Comparison of ENCODE assay signal across 8 mouse cellular contexts in the genomic region with DNA sequence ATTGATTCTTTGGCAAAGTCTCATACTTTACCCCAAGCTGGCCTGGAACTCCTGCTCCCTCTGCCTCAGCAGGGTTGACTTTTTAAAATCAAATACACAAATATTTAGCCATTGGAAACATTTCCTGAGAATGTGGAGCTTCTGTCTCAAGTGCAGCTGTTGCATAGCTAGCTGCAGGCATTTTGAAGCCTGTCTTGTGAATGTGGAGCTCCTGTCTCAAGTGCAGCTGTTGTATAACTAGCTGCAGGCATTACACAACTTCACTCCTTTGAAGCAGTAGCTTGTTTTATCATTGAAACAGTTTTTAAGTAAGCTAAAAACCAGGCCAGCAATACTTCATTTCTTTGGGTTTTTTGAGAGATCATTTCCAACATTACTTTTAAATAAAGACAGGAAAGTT. TPM values are rescaled to one million over a fixed set of nuclear protein-coding genes. Genes with fewer than 3 reads are reported as not detected.
A peak's percentile ranks its signal among the peaks of the same experiment; 100 is the strongest.
DNase-seq lines count a peak whose midpoint lies in the region; ATAC-seq and TF ChIP-seq lines count a peak whose summit lies in the region.

No protein-coding gene starts in this region.

- no peaks in the 10 kb centered on the region for H3K27me3 ChIP-seq in heart, adult 2 months (ENCODE audit: control insufficient read depth, insufficient read depth, low read length)
- no peaks in the 10 kb centered on the region for H3K27me3 ChIP-seq in intestine, embryonic 16.5 days (replicated peaks; ENCODE audit: control insufficient read depth, insufficient read depth, low read length)
- no peaks in the 10 kb centered on the region for H3K27me3 ChIP-seq in lung, embryonic 16.5 days (ENCODE audit: control insufficient read depth, insufficient read depth, low read depth, low read length)

- peak; percentile 74 for TF ChIP-seq POLR2A in heart, adult 2 months (IDR thresholded peaks at IDR 0.05; ENCODE audit: insufficient read depth, low read depth, low read length)
- TF ChIP-seq POLR2A in cortical plate, adult 2 months (IDR thresholded peaks at IDR 0.05; ENCODE audit: extremely low read depth, insufficient read depth, low read length) = no peak

- intact Hi-C loops in heart, adult 2 months (cut with DNase I) = loop anchor here (2.0 to 10.0 kb wide), 3 partner anchors 85 to 353 kb away; partner anchors contain the start of genes BC035044 and Gabarapl1
- intact Hi-C loops in heart, postnatal 25 days (cut with DNase I) = loop anchor here (1.0 to 10.0 kb wide), 3 partner anchors 56 to 197 kb away; no protein-coding TSS in a partner anchor

- peak overlapping the region; percentile 84 for H3K4me3 ChIP-seq in heart, adult 2 months
- H3K4me3 ChIP-seq in cortical plate, adult 2 months (ENCODE audit: insufficient read depth, low read length) = peak overlapping the region; percentile 51
- peak overlapping the region; percentile 53 for H3K4me3 ChIP-seq in intestine, embryonic 16.5 days (ENCODE audit: low read length)
- H3K4me3 ChIP-seq in lung, embryonic 16.5 days (ENCODE audit: low read length) = peak overlapping the region; percentile 54

- H3K27ac ChIP-seq in heart, adult 2 months = peak overlapping the region; percentile 99
- H3K27ac ChIP-seq in cortical plate, adult 2 months (ENCODE audit: insufficient read depth, low read length) = peak overlapping the region; percentile 93; the same call in 1 of the 2 replicates
- H3K27ac ChIP-seq in intestine, embryonic 16.5 days (ENCODE audit: low read length) = peak overlapping the region; percentile 72
- peak overlapping the region; percentile 93 for H3K27ac ChIP-seq in lung, embryonic 16.5 days (ENCODE audit: low read length)

- DNase-seq in heart, adult 2 months = peak; percentile 43 to 44
- no peak for DNase-seq in heart, postnatal 25 days (ENCODE audit: low spot score)
- DNase-seq in thymus, postnatal 0 days (ENCODE audit: low spot score) = peak; percentile 70
- DNase-seq in adrenal gland, adult 2 months = no peak

- H3K9me3 ChIP-seq in intestine, embryonic 16.5 days (ENCODE audit: control insufficient read depth, low read length) = no peaks in the 10 kb centered on the region
- H3K9me3 ChIP-seq in lung, embryonic 16.5 days (ENCODE audit: control insufficient read depth, low read length) = no peaks in the 10 kb centered on the region

- no peak for TF ChIP-seq CTCF in heart, adult 2 months (IDR thresholded peaks at IDR 0.05)
- TF ChIP-seq CTCF in cortical plate, adult 2 months (IDR thresholded peaks at IDR 0.05; ENCODE audit: extremely low read depth, insufficient read depth, low read length) = no peak

- H3K4me2 ChIP-seq in intestine, embryonic 16.5 days (ENCODE audit: low read depth, low read length) = peak overlapping the region; percentile 41
- H3K4me2 ChIP-seq in lung, embryonic 16.5 days (ENCODE audit: low read depth, low read length) = peak overlapping the region; percentile 53

- peak overlapping the region; percentile 95 for H3K9ac ChIP-seq in heart, adult 2 months (ENCODE audit: low read depth, low read length)
- H3K9ac ChIP-seq in intestine, embryonic 16.5 days (ENCODE audit: low read depth, low read length) = peak overlapping the region; percentile 62
- H3K9ac ChIP-seq in lung, embryonic 16.5 days (ENCODE audit: low read length) = peak overlapping the region; percentile 68

- peaks cover 6% of the 10 kb centered on the region for H3K4me1 ChIP-seq in heart, adult 2 months (ENCODE audit: control insufficient read depth, insufficient read depth, low read length)
- H3K4me1 ChIP-seq in cortical plate, adult 2 months (ENCODE audit: control insufficient read depth, insufficient read depth, low read length) = no peaks in the 10 kb centered on the region
- peaks cover 6% of the 10 kb centered on the region; the same call in 1 of the 2 replicates for H3K4me1 ChIP-seq in intestine, embryonic 16.5 days (ENCODE audit: control insufficient read depth, insufficient read depth, low read length)
- H3K4me1 ChIP-seq in lung, embryonic 16.5 days (replicated peaks; ENCODE audit: control insufficient read depth, insufficient read depth, low read length) = peaks cover 10% of the 10 kb centered on the region

- ATAC-seq in intestine, embryonic 16.5 days = no peak
- ATAC-seq in lung, embryonic 16.5 days (ENCODE audit: low read depth) = peak; percentile 79
- no peak for ATAC-seq in megakaryocyte progenitor cell, adult 5-6 weeks (replicated peaks; ENCODE audit: poor library complexity)

- peak; percentile 71; the same call in 1 of the 2 replicates for TF ChIP-seq EP300 in heart, adult 2 months (IDR thresholded peaks at IDR 0.05; ENCODE audit: insufficient read depth, low read depth, low read length)

- peaks cover 36% of the 10 kb centered on the region for H3K36me3 ChIP-seq in heart, adult 2 months (ENCODE audit: control insufficient read depth, insufficient read depth, low read length)
- peaks cover 19% of the 10 kb centered on the region for H3K36me3 ChIP-seq in intestine, embryonic 16.5 days (ENCODE audit: control insufficient read depth, insufficient read depth, low read length)
- peaks cover 22% of the 10 kb centered on the region for H3K36me3 ChIP-seq in lung, embryonic 16.5 days (ENCODE audit: control insufficient read depth, insufficient read depth, low read length)

- H3K79me2 ChIP-seq in heart, adult 2 months (replicated peaks; ENCODE audit: control insufficient read depth, insufficient read depth, low read length) = peaks cover 1% of the 10 kb centered on the region; the same call in 1 of the 2 replicates

RNA-seq across cellular contexts. Expression of gene Clec2d, which starts 1.3 kb away (rescaled TPM):
- 10 to 100 TPM; 28.7 to 40.7 TPM for total RNA-seq in heart, adult 2 months (2021)
- polyA plus RNA-seq in heart, adult 2 months (2012; rRNA removed) = 32.4 and 47.0 TPM in 2 replicates
- 10 to 100 TPM; 36.3 to 40.3 TPM for total RNA-seq in heart, postnatal 25 days (2021)
- polyA plus RNA-seq in cortical plate, adult 2 months (2012; rRNA removed) = 15.6 and 16.0 TPM in 2 replicates
- 1.0 and 1.2 TPM in 2 replicates for polyA plus RNA-seq in intestine, embryonic 16.5 days (2015; fragmentation: Nextera tagmentation; extraction: Ambion mirVana)
- polyA plus RNA-seq in lung, embryonic 16.5 days (2015; fragmentation: Nextera tagmentation; extraction: Ambion mirVana) = 2.0 and 2.3 TPM in 2 replicates
- polyA plus RNA-seq in thymus, postnatal 0 days (2015; fragmentation: Nextera tagmentation; extraction: Ambion mirVana) = 2.9 and 3.1 TPM in 2 replicates
- total RNA-seq in megakaryocyte progenitor cell, adult 5-6 weeks (2015) = 16.8 and 26.4 TPM in 2 replicates
- total RNA-seq in megakaryocyte progenitor cell, adult 5-6 weeks (2017) = 101 and 118 TPM in 2 replicates
- 10 to 100 TPM; 44.0 to 49.6 TPM for total RNA-seq in adrenal gland, adult 2 months (2021)
- 2.7 and 3.3 TPM in 2 replicates for polyA plus RNA-seq in adrenal gland, adult 2 months (2012; rRNA removed)

Comparison
In these comparisons a context has a peak if more than half of its experiments do, and no peak if none do; other contexts are left out.
1. DNase-seq: peak in heart, adult 2 months (2 of 2) and thymus, postnatal 0 days (single experiment); none in heart, postnatal 25 days (single experiment) and adrenal gland, adult 2 months (single experiment).
2. Peak in every context shown above with its lines, with median percentiles within 50 percentile points of each other: H3K27ac ChIP-seq, H3K4me3 ChIP-seq and H3K9ac ChIP-seq.